Mouse (Mus musculus) small intestine, adult 2 months (tissue): Measurements from ENCODE around the gene Cacnb2.

Experiments used
- CTCF ChIP-seq: fragments of 200-500 bp; IDR thresholded peaks from 2 replicates; pipeline ENCODE4 v1.5.1; 2012; ENCODE audit warnings: low read depth, mild to moderate bottlenecking, control low read depth, inconsistent platforms, low read length, moderate library complexity, mixed read lengths; ENCODE audit not compliant: insufficient replicate concordance, insufficient read length; ENCODE audit errors: extremely low read depth
- POLR2A ChIP-seq: fragments of 200-500 bp; IDR thresholded peaks from 2 replicates; pipeline ENCODE4 v1.6.1; 2012; ENCODE audit warnings: low read depth, mild to moderate bottlenecking, control low read depth, inconsistent platforms, low read length, moderate library complexity

DNA sequence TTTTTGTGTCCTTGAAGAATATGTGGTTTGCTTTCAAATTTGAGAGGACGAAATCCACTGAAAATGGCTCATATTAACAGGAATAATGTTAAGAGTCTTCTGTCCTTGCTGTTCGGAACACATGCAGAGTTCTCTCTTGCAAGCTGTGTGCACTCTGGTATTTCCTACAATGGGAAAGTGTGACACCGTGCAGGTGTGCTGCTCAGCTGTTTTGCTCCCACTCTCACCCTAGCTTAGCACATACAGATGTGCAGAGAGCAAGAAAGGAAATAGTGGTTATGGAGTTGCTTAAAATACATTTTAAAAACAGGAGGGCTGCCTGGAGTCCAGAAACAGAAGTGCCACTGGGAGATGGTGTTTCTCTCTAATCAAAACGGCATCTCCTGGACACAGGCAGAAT is 386.5 kb downstream of the Cacnb2 start:
- TF ChIP-seq CTCF (no peak), POLR2A (no peak)
